Mouse (Mus musculus) thymus, adult 2 months (tissue): Measurements from ENCODE around the gene Cdx2.

Experiments used
- CTCF ChIP-seq: fragments of 200-500 bp; IDR thresholded peaks from 2 replicates; pipeline ENCODE4 v1.5.1; 2012; ENCODE audit warnings: mild to moderate bottlenecking, control low read depth, low read length, moderate library complexity, borderline replicate concordance; ENCODE audit not compliant: control insufficient read depth, poor library complexity, insufficient read depth; ENCODE audit errors: extremely low read depth
- POLR2A ChIP-seq: fragments of 200-500 bp; IDR thresholded peaks from 2 replicates; pipeline ENCODE4 v1.6.1; 2012; ENCODE audit warnings: mild to moderate bottlenecking, low read length, control low read depth, moderate library complexity; ENCODE audit not compliant: control insufficient read depth, poor library complexity, insufficient read depth; ENCODE audit errors: extremely low read depth

DNA sequence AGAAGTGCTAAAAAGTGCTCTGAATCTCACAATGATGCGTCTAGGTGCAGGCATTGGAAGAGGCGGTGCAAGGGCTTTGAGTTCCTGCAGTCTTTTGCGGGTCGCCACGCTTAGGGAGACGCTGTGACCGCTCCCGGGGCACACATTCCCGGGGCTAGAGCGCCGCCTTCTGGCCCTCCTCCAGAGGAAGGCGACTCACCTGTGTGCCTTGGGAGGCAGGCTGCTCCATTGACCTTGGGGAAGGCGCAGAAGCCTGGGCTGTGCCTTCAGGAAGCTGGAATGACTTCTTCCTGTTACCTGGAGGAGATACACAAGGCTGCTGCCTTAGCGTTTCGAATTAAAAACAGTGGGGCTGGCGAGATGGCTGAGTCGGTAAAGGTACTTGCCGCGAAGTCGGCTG is 12.9 kb downstream of the Cdx2 start:
- no peak for TF ChIP-seq POLR2A
- no peak for TF ChIP-seq CTCF
